Mouse (Mus musculus): ENCODE measurements around the gene Zfp287. TPM values are rescaled to one million over a fixed set of nuclear protein-coding genes. Genes with fewer than 3 reads are reported as not detected.

The Zfp287 gene
- polyA plus RNA-seq, 1 experiment from 2014 or later, result 4.6 TPM

- no peak overlapping the region for H3K9ac ChIP-seq
- H3K27me3 ChIP-seq, result no peaks in the 10 kb centered on the region
- H3K27ac ChIP-seq, result no peak overlapping the region
- no peaks in the 10 kb centered on the region for H3K9me3 ChIP-seq (replicated peaks)
- H3K4me1 ChIP-seq (replicated peaks), result no peaks in the 10 kb centered on the region
- WGBS, result 69% methylated on average over 1 of the region's 1 CpGs
- no peak overlapping the region for H3K4me3 ChIP-seq
- no peaks in the 10 kb centered on the region for H3K36me3 ChIP-seq
- H3K4me2 ChIP-seq, result no peak overlapping the region
- ATAC-seq (replicated peaks; ENCODE audit: insufficient number of reproducible peaks, insufficient read depth, low FRiP score, low read depth), result no peak
Measured at GRCm38 (mm10) chr11:62701218-62701617, 30.5 kb downstream of the Zfp287 start.

- no peaks in the 10 kb centered on the region for H3K4me1 ChIP-seq (replicated peaks)
- no peaks in the 10 kb centered on the region for H3K27me3 ChIP-seq
- ATAC-seq (replicated peaks; ENCODE audit: insufficient number of reproducible peaks, insufficient read depth, low FRiP score, low read depth), result no peak
- no peak overlapping the region for H3K9ac ChIP-seq
- WGBS, result 64% methylated on average over 4 of the region's 4 CpGs
- H3K36me3 ChIP-seq, result no peaks in the 10 kb centered on the region
- no peak overlapping the region for H3K4me3 ChIP-seq
- no peak overlapping the region for H3K27ac ChIP-seq
- H3K4me2 ChIP-seq, result no peak overlapping the region
- H3K9me3 ChIP-seq (replicated peaks), result no peaks in the 10 kb centered on the region
Measured at GRCm38 (mm10) chr11:62699749-62700148, 32.0 kb downstream of the Zfp287 start.

DNA sequence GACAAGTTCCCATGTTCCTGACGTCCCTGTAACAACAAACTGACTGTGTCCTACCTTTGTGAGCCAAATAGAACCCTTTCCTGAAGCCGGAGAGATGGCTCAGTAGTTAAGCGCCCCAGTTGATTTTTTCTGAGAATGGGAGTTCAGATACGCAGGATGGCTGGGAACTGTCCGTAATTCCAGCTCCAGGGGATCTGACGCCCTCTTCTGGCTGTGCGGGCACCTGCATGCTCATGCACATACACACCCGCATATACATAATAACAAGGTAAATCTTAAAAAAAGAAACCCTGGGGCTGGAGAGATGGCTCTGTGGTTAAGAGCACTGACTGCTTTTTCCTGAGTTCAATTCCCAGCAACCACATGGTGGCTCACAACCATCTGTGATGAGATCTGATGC is 36.6 kb downstream of the Zfp287 start:
- no peak overlapping the region for H3K9ac ChIP-seq
- 92% methylated on average over 8 of the region's 8 CpGs for WGBS
- ATAC-seq (replicated peaks; ENCODE audit: insufficient number of reproducible peaks, insufficient read depth, low FRiP score, low read depth), result no peak

GRCm38 (mm10) chr11:62693299-62694184 is 38.2 kb downstream of the Zfp287 start:
- no peak overlapping the region for H3K27ac ChIP-seq
- WGBS, result 19% methylated on average over 11 of the region's 11 CpGs
- no peak for ATAC-seq (replicated peaks; ENCODE audit: insufficient number of reproducible peaks, insufficient read depth, low FRiP score, low read depth)

More for the DNA sequence above, 36.6 kb downstream of the Zfp287 start:
- H3K4me1 ChIP-seq (replicated peaks), result no peaks in the 10 kb centered on the region
- H3K4me2 ChIP-seq, result no peak overlapping the region
- no peaks in the 10 kb centered on the region for H3K36me3 ChIP-seq
- H3K27me3 ChIP-seq, result no peaks in the 10 kb centered on the region
- H3K9me3 ChIP-seq (replicated peaks), result no peaks in the 10 kb centered on the region
- no peak overlapping the region for H3K27ac ChIP-seq
- H3K4me3 ChIP-seq, result no peak overlapping the region

DNA sequence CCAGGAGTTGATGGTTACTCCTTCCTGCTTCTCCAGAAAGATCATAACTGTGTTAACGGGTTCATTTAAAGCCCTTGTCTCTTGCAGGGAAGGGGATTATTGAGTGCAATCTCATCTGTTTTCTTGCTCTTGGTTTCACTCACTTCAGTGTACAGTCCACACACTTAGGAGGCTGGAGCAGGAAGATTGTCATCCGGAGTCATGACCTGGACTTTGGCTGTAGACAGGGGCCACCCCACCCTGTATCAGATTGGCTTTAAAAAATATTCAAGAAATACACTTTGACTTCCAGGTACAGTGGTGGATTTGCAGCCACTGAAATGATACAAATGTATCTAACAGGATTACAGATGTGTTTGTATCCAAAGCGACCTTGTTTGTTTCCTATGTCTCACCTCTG is 40.1 kb downstream of the Zfp287 start:
- ATAC-seq (replicated peaks; ENCODE audit: insufficient number of reproducible peaks, insufficient read depth, low FRiP score, low read depth), result no peak
- H3K36me3 ChIP-seq, result no peaks in the 10 kb centered on the region
- no peaks in the 10 kb centered on the region for H3K27me3 ChIP-seq
- H3K9ac ChIP-seq, result no peak overlapping the region
- H3K4me1 ChIP-seq (replicated peaks), result no peaks in the 10 kb centered on the region
- no peak overlapping the region for H3K4me3 ChIP-seq
- H3K27ac ChIP-seq, result no peak overlapping the region
- H3K4me2 ChIP-seq, result no peak overlapping the region
- H3K9me3 ChIP-seq (replicated peaks), result no peaks in the 10 kb centered on the region
- 83% methylated on average over 3 of the region's 3 CpGs for WGBS

More at GRCm38 (mm10) chr11:62693299-62694184, 38.2 kb downstream of the Zfp287 start:
- H3K9ac ChIP-seq, result no peak overlapping the region
- no peak overlapping the region for H3K4me3 ChIP-seq
- H3K4me1 ChIP-seq (replicated peaks), result no peaks in the 10 kb centered on the region
- no peaks in the 10 kb centered on the region for H3K27me3 ChIP-seq
- H3K9me3 ChIP-seq (replicated peaks), result no peaks in the 10 kb centered on the region
- no peaks in the 10 kb centered on the region for H3K36me3 ChIP-seq
- H3K4me2 ChIP-seq, result no peak overlapping the region

- no peaks in the 10 kb centered on the region for H3K36me3 ChIP-seq
- WGBS, result 68% methylated on average over 4 of the region's 4 CpGs
- H3K4me1 ChIP-seq (replicated peaks), result peaks cover 3% of the 10 kb centered on the region
- no peak for ATAC-seq (replicated peaks; ENCODE audit: insufficient number of reproducible peaks, insufficient read depth, low FRiP score, low read depth)
- H3K27ac ChIP-seq, result no peak overlapping the region
- no peak overlapping the region for H3K4me2 ChIP-seq
- no peak overlapping the region for H3K9ac ChIP-seq
- H3K27me3 ChIP-seq, result no peaks in the 10 kb centered on the region
- no peak overlapping the region for H3K4me3 ChIP-seq
- no peaks in the 10 kb centered on the region for H3K9me3 ChIP-seq (replicated peaks)
Measured at GRCm38 (mm10) chr11:62679954-62680353, 51.8 kb downstream of the Zfp287 start.

DNA sequence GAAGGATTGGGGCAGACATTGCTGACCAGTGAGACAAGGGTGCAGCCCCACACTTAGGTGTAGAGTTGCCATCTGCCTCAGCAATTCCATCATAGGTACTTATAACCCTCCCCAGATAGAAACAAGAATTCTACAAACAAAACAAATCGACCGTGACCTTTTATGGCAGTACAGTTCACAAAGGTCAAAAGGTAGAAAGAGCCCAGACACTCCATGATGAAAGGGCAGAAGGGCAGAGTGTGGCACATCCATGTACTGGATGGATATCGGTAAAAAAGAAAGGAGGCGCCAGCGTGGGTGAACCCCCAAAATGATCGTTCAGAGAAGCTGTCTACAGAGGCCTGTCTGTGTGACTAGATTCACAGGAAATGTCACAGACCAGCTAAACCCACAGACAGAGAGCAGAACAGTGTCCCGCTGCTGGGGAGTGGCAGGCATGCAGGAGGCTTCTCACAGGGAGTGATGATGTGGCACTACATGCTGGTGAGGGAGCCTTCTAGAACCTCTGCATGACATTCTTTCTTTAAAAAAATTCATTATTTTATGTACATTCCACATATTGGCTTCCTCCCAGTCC is 52.8 kb downstream of the Zfp287 start:
- H3K4me2 ChIP-seq, result no peak overlapping the region
- no peaks in the 10 kb centered on the region for H3K9me3 ChIP-seq (replicated peaks)
- 80% methylated on average over 7 of the region's 7 CpGs for WGBS
- ATAC-seq (replicated peaks; ENCODE audit: insufficient number of reproducible peaks, insufficient read depth, low FRiP score, low read depth), result no peak
- no peaks in the 10 kb centered on the region for H3K27me3 ChIP-seq
- H3K4me1 ChIP-seq (replicated peaks), result peaks cover 3% of the 10 kb centered on the region
- H3K9ac ChIP-seq, result no peak overlapping the region
- H3K4me3 ChIP-seq, result no peak overlapping the region
- H3K27ac ChIP-seq, result no peak overlapping the region
- no peaks in the 10 kb centered on the region for H3K36me3 ChIP-seq

DNA sequence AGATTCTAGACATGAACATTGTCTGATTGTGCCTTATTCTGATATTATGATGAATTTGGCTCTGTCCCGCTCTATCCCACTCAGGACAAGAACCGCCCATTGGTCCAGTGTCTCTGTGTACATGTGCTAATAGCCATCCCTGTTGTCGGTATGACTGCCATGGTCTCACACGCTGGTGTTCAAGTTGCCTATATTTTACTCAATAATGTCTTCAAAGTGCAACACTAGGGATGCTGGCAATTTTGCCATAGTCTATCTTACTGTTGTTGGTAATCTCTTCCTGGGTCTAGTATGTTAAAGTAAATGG is 55.5 kb downstream of the Zfp287 start:
- H3K4me1 ChIP-seq (replicated peaks), result peaks cover 3% of the 10 kb centered on the region
- H3K9ac ChIP-seq, result no peak overlapping the region
- WGBS, result 86% methylated on average over 4 of the region's 4 CpGs
- no peak for ATAC-seq (replicated peaks; ENCODE audit: insufficient number of reproducible peaks, insufficient read depth, low FRiP score, low read depth)
- no peaks in the 10 kb centered on the region for H3K9me3 ChIP-seq (replicated peaks)
- H3K27me3 ChIP-seq, result no peaks in the 10 kb centered on the region
- H3K4me2 ChIP-seq, result no peak overlapping the region
- no peak overlapping the region for H3K4me3 ChIP-seq
- no peak overlapping the region for H3K27ac ChIP-seq
- H3K36me3 ChIP-seq, result no peaks in the 10 kb centered on the region

- Histone ChIP-seq H3K4me2 (peak overlapping the region; percentile 66), H3K9me3 (replicated peaks) (no peaks in the 10 kb centered on the region), H3K9ac (peak overlapping the region; percentile 57), H3K36me3 (no peaks in the 10 kb centered on the region), H3K27ac (no peak overlapping the region), H3K27me3 (no peaks in the 10 kb centered on the region), H3K4me3 (peak overlapping the region; percentile 41), H3K4me1 (replicated peaks) (peaks cover 3% of the 10 kb centered on the region)
- 16% methylated on average over 17 of the region's 17 CpGs for WGBS
- peak; percentile 89 for ATAC-seq (replicated peaks; ENCODE audit: insufficient number of reproducible peaks, insufficient read depth, low FRiP score, low read depth)
Measured at GRCm38 (mm10) chr11:62675480-62676289, 56.0 kb downstream of the Zfp287 start.

DNA sequence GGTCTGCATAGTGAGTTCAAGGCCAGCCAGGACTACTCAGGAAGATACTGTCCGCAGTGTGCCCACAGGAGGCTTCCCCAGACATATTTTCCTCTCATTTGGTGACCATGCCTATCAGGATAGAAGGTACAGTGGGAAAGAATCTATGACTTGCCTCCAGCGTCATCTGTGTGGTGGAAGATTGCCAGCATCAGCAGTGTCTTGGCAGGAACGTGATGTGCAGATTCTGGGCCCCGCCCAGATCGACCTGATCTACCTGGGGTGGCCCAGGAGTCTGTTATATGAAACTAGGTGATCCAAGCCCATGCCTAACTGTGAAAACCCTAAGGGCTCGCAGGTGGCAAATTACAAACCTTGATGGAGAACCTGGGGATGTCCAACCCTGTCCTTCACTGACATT is 61.7 kb downstream of the Zfp287 start:
- Histone ChIP-seq H3K27me3 (no peaks in the 10 kb centered on the region), H3K9me3 (replicated peaks) (no peaks in the 10 kb centered on the region), H3K36me3 (peaks cover 11% of the 10 kb centered on the region; the same call in 1 of the 2 replicates), H3K27ac (no peak overlapping the region), H3K4me1 (replicated peaks) (peaks cover 14% of the 10 kb centered on the region), H3K4me3 (no peak overlapping the region), H3K4me2 (no peak overlapping the region), H3K9ac (no peak overlapping the region)
- 78% methylated on average over 6 of the region's 6 CpGs for whole genome bisulfite sequencing
- ATAC-seq (replicated peaks; ENCODE audit: insufficient number of reproducible peaks, insufficient read depth, low FRiP score, low read depth), result no peak

GRCm38 (mm10) chr11:62669471-62669870 is 62.2 kb downstream of the Zfp287 start:
- ATAC-seq (replicated peaks; ENCODE audit: insufficient number of reproducible peaks, insufficient read depth, low FRiP score, low read depth), result no peak
- Histone ChIP-seq H3K27me3 (no peaks in the 10 kb centered on the region), H3K4me3 (no peak overlapping the region), H3K9ac (no peak overlapping the region), H3K4me2 (peak overlapping the region; percentile 30; the same call in 1 of the 2 replicates), H3K27ac (peak overlapping the region; percentile 37; the same call in 1 of the 2 replicates), H3K4me1 (replicated peaks) (peaks cover 14% of the 10 kb centered on the region), H3K36me3 (peaks cover 11% of the 10 kb centered on the region; the same call in 1 of the 2 replicates), H3K9me3 (replicated peaks) (no peaks in the 10 kb centered on the region)
- WGBS, result 31% methylated on average over 12 of the region's 12 CpGs
